Mouse (Mus musculus) hindbrain, embryonic 10.5 days (tissue): ENCODE results near the gene Stard3. TPM values are rescaled to one million over a fixed set of nuclear protein-coding genes. Genes with fewer than 3 reads are reported as not detected.

Experiments
- DNase-seq: peaks from one replicate; pipeline ENCODE4 v3.0.0-alpha.2; 2017; ENCODE audit warnings: low spot score
- H3K27ac ChIP-seq: fragments of 300-500 bp; sonication (generic); 2 replicates; pipeline ENCODE4 v1.5.1; 2016; ENCODE audit warnings: mild to moderate bottlenecking, moderate library complexity
- H3K27me3 ChIP-seq: fragments of 300-500 bp; sonication (generic); 2 replicates; pipeline ENCODE4 v1.6.1; 2016; ENCODE audit warnings: mild to moderate bottlenecking; ENCODE audit not compliant: poor library complexity, insufficient read depth, severe bottlenecking
- H3K36me3 ChIP-seq: fragments of 300-500 bp; sonication (generic); 2 replicates; pipeline ENCODE4 v1.6.1; 2016; ENCODE audit warnings: mild to moderate bottlenecking, moderate library complexity
- H3K4me1 ChIP-seq: fragments of 300-500 bp; sonication (generic); replicated peaks from 2 replicates; pipeline ENCODE4 v1.6.1; 2016; ENCODE audit warnings: mild to moderate bottlenecking
- H3K4me3 ChIP-seq: fragments of 300-500 bp; sonication (generic); 2 replicates; pipeline ENCODE4 v1.5.1; 2016; ENCODE audit warnings: mild to moderate bottlenecking, moderate library complexity
- H3K9me3 ChIP-seq: fragments of 300-500 bp; sonication (generic); 2 replicates; pipeline ENCODE4 v1.6.1; 2016; ENCODE audit warnings: mild to moderate bottlenecking, moderate library complexity
- WGBS: fragments of 180-500 bp; shearing (Covaris S2); methylation state at CpG from one replicate; pipeline ENCODE4 v1.1.7; 2016; 5-methylcytosine and 5-hydroxymethylcytosine counted together
- polyA plus RNA-seq: library from polyadenylated mRNA; unstranded; fragments of >200 nt; fragmentation: Nextera tagmentation; extraction: Ambion mirVana; gene quantifications from 2 replicates; pipeline ENCODE4 v1.2.1, GENCODE M21; 2016

The Stard3 gene
- polyA plus RNA-seq, 1 experiment from 2014 or later, result 57.8 TPM

DNA sequence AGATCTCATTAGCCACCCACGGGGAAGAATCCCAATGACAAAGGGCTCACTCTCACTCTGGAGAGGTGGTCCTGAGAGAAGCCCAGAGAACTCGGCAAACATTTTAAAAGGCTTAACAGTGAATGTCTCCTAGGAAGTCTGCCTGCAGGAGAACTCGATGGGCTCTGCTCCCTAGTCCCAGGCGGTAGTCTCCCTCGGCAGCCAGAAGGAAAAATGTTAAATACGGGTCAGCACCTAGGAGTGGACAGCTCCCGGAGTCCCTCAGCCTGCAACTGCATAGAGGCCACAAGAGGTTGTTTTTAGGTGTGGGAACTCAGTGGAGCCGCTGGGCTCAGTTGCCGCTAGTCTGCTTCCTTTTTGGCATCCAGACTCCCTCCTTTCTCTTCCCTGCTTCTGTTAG, 34.2 kb upstream of the Stard3 start:
- H3K9me3 ChIP-seq, result no peaks in the 10 kb centered on the region
- no peak overlapping the region for H3K4me3 ChIP-seq
- DNase-seq, result no peak
- WGBS, result 2% methylated on average over 9 of the region's 9 CpGs
- no peaks in the 10 kb centered on the region for H3K36me3 ChIP-seq
- peaks cover 100% of the 10 kb centered on the region for H3K27me3 ChIP-seq
- no peak overlapping the region for H3K27ac ChIP-seq
- H3K4me1 ChIP-seq, result peaks cover 23% of the 10 kb centered on the region

DNA sequence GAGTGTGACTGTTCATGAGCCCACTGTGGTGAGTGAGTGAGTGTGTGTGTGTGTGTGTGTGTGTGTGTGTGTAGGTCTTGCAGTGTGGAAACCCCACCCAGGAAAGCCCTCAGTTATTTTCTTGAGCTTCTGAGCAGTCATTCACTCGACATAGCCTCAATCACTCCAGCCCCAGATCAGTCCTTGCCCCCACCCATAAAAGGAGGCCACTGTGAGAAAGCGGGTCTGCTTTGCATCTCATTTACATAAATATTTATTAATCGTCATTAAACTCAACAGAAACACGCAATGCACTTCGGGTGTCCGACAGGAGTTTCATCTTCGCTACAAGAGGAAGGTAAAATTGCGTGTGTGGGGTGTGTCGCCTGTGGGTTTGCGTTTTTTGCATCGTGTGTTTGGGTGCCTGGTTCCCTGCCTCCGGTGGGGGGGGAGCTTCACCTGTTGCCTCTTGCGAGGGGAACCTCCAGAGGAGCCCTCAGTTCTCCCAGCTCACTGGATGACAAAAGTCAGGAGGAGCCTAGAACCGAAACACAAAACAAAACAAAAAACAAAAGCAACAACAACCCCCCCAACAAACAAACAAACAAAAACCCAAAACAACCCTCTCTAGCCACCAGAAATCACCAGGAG, 32.9 kb upstream of the Stard3 start:
- H3K4me3 ChIP-seq, result no peak overlapping the region
- peaks cover 33% of the 10 kb centered on the region for H3K4me1 ChIP-seq
- no peaks in the 10 kb centered on the region for H3K36me3 ChIP-seq
- H3K27ac ChIP-seq, result no peak overlapping the region
- WGBS, result 3% methylated on average over 14 of the region's 14 CpGs
- DNase-seq, result no peak
- no peaks in the 10 kb centered on the region for H3K9me3 ChIP-seq
- peaks cover 100% of the 10 kb centered on the region for H3K27me3 ChIP-seq

DNA sequence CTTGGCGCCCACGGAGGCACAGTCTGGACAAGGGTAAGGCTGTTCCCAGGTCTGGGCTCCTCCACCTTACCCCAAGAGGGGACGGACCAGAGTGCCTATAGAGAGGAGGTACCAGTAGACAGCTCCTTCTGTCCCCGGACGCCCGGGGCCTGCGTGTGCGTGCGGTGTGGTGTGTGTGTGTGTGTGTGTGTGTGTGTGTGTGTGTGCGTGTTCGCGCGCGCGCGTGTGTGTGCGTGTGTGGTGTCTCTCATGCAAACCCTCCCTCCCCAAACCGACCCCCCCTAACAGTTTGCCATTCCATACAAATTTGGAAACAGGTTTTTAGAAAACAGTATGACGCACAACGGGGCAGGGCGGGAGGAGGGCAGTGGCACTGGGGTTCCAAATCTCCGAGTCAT, 32.3 kb upstream of the Stard3 start:
- no peak overlapping the region for H3K4me3 ChIP-seq
- WGBS, result 2% methylated on average over 22 of the region's 22 CpGs

GRCm38 (mm10) chr11:98326741-98327135, 31.4 kb upstream of the Stard3 start:
- H3K36me3 ChIP-seq, result no peaks in the 10 kb centered on the region
- DNase-seq, result no peak
- peak overlapping the region; percentile 43 for H3K4me3 ChIP-seq
- H3K27ac ChIP-seq, result no peak overlapping the region
- peaks cover 100% of the 10 kb centered on the region for H3K27me3 ChIP-seq
- H3K9me3 ChIP-seq, result no peaks in the 10 kb centered on the region
- WGBS, result under 1% methylated on average over 19 of the region's 19 CpGs
- peaks cover 33% of the 10 kb centered on the region for H3K4me1 ChIP-seq

More for the DNA sequence above, 32.3 kb upstream of the Stard3 start:
- Histone ChIP-seq H3K27ac (no peak overlapping the region), H3K27me3 (peaks cover 100% of the 10 kb centered on the region), H3K9me3 (no peaks in the 10 kb centered on the region), H3K36me3 (no peaks in the 10 kb centered on the region), H3K4me1 (peaks cover 33% of the 10 kb centered on the region)
- no peak for DNase-seq

GRCm38 (mm10) chr11:98327136-98328030, 30.8 kb upstream of the Stard3 start:
- peak; percentile 66 for DNase-seq
- H3K9me3 ChIP-seq, result no peaks in the 10 kb centered on the region
- H3K27me3 ChIP-seq, result peaks cover 100% of the 10 kb centered on the region
- H3K4me1 ChIP-seq, result peaks cover 33% of the 10 kb centered on the region
- no peaks in the 10 kb centered on the region for H3K36me3 ChIP-seq
- no peak overlapping the region for H3K27ac ChIP-seq
- peak overlapping the region; percentile 43 for H3K4me3 ChIP-seq
- under 1% methylated on average over 97 of the region's 97 CpGs for whole genome bisulfite sequencing

- WGBS, result under 1% methylated on average over 35 of the region's 35 CpGs
- Histone ChIP-seq H3K27me3 (peaks cover 100% of the 10 kb centered on the region), H3K9me3 (no peaks in the 10 kb centered on the region), H3K4me1 (peaks cover 33% of the 10 kb centered on the region), H3K27ac (peak overlapping the region; percentile 4; the same call in 1 of the 2 replicates), H3K36me3 (no peaks in the 10 kb centered on the region), H3K4me3 (peak overlapping the region; percentile 43)
- DNase-seq, result peak; percentile 54
These were observed 30.2 kb upstream of the Stard3 start for GRCm38 (mm10) chr11:98328031-98328370.

DNA sequence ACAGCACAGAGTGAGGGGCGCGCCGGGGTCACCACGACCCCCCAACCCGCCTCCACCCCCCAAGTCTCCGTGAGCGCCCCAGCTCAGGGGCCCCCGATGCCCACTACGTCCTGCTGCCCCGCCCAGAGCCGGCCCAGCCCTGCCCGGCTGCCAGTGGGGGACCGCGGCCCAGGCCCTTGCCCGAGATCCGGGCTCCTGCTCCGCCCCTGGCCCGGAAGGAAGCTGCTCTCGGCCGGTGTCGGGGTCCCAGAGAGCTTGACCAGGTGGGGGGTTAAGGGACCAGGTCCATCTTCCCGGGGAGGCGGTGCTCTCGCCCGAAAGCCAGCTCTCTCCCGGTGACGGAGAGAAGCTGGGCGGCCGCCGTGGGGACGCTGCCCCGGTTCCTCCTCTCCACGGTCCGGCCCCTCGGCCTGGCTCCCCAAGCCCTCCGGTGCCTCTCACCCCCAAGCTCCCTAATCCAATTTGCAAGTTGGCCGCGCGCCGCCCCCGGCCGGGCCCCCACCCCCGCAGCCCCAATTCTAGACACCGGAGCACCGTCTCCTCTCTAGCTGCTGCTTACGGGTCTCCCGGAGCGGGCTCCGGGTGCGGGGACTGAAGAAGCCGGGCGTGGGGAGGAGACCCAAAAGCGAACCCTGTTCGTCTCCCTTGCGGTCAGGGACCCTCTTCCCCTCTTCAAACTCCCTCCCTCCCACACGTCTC, 29.6 kb upstream of the Stard3 start:
- peak overlapping the region; percentile 43 for H3K4me3 ChIP-seq
- H3K27ac ChIP-seq, result peak overlapping the region; percentile 4; the same call in 1 of the 2 replicates
- DNase-seq, result peak; percentile 53

GRCm38 (mm10) chr11:98329081-98329959, 28.8 kb upstream of the Stard3 start, which contains the start of gene Neurod2:
TSS of gene Neurod2 (minus strand) at chr11:98329648.
- Histone ChIP-seq H3K4me1 (peaks cover 40% of the 10 kb centered on the region), H3K9me3 (no peaks in the 10 kb centered on the region), H3K27ac (peak within 1 kb of the TSS; percentile 4; the same call in 1 of the 2 replicates), H3K27me3 (peaks cover 100% of the 10 kb centered on the region), H3K4me3 (peak within 1 kb of the TSS; percentile 43), H3K36me3 (no peaks in the 10 kb centered on the region)
- DNase-seq, result peak; percentile 31
- 1% methylated on average over 38 of the region's 38 CpGs for WGBS

More for the DNA sequence above, 29.6 kb upstream of the Stard3 start:
- H3K4me1 ChIP-seq, result peaks cover 33% of the 10 kb centered on the region
- H3K36me3 ChIP-seq, result no peaks in the 10 kb centered on the region
- peaks cover 100% of the 10 kb centered on the region for H3K27me3 ChIP-seq
- H3K9me3 ChIP-seq, result no peaks in the 10 kb centered on the region
- WGBS, result under 1% methylated on average over 56 of the region's 56 CpGs

GRCm38 (mm10) chr11:98329960-98330744, 28.0 kb upstream of the Stard3 start:
- H3K4me3 ChIP-seq, result no peak overlapping the region
- DNase-seq, result no peak
- no peaks in the 10 kb centered on the region for H3K9me3 ChIP-seq
- no peaks in the 10 kb centered on the region for H3K36me3 ChIP-seq
- H3K4me1 ChIP-seq, result peaks cover 48% of the 10 kb centered on the region
- no peak overlapping the region for H3K27ac ChIP-seq
- H3K27me3 ChIP-seq, result peaks cover 100% of the 10 kb centered on the region
- 32% methylated on average over 9 of the region's 9 CpGs for WGBS

DNA sequence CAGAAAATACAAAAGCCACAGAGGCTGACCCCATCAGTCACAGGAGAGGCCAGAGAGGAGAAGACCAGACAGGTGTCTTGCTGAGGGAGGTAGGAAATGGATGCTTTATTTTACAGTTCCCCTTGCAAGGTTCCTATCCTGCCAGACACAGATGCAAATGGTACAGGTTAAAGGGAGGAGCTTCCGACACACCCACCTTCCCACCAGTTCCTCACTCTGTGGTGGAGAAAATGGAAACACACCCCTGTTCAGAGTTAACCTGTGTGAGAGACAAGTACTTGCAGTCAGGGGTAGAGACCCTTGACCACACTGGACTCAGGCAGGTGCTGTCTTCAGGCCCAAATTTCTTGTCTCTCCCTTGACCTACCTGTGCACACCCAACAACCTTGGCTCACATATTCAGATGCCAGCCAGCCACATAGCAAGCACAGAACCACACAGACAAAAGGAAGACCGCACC, 27.4 kb upstream of the Stard3 start:
- no peak for DNase-seq
- H3K9me3 ChIP-seq, result no peaks in the 10 kb centered on the region
- peaks cover 100% of the 10 kb centered on the region for H3K27me3 ChIP-seq
- no peak overlapping the region for H3K27ac ChIP-seq
- 54% methylated on average over 2 of the region's 2 CpGs for WGBS
- H3K4me3 ChIP-seq, result no peak overlapping the region
- H3K4me1 ChIP-seq, result peaks cover 48% of the 10 kb centered on the region
- no peaks in the 10 kb centered on the region for H3K36me3 ChIP-seq

DNA sequence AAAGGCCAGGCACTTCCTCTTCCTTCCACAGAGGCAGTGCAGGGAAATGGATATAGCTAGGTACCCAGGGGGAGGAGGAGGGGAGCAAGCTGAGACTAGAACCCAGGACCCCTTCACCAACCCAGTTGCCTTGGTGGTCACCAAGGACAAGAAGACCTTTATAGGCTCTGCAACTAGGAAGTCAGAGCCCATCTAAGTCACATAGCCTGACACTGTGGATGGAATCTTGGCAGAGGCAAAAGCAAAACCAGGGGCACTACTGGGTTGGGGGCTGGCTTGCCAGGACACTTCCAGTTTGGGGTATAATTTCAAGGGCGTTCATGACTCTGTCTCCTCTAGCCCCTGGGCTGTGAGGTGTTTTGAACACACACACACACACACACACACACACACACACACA, 26.8 kb upstream of the Stard3 start:
- Histone ChIP-seq H3K4me1 (peaks cover 48% of the 10 kb centered on the region), H3K9me3 (no peaks in the 10 kb centered on the region), H3K4me3 (no peak overlapping the region), H3K36me3 (no peaks in the 10 kb centered on the region), H3K27me3 (peaks cover 100% of the 10 kb centered on the region), H3K27ac (no peak overlapping the region)
- 81% methylated on average over 1 of the region's 1 CpGs for WGBS
- DNase-seq, result no peak
